Comparison of ENCODE assay signal across 19 mouse cellular contexts in genomic region chr11:51852595-51852994, GRCm38 (mm10). TPM values are rescaled to one million over a fixed set of nuclear protein-coding genes. Genes with fewer than 3 reads are reported as not detected.
A peak's percentile ranks its signal among the peaks of the same experiment; 100 is the strongest.
DNase-seq lines count a peak whose midpoint lies in the region; ATAC-seq and TF ChIP-seq lines count a peak whose summit lies in the region.
"Had no signal": no experiment of that assay in that cellular context is flagged by ENCODE, and none has a peak within 500 bp of the region (broad histone marks: within the 10 kb centered on the region; RNA-seq: fewer than 3 reads in every experiment).

No protein-coding gene starts in this region.

- no peak overlapping the region for H3K4me3 ChIP-seq in liver, adult 2 months (ENCODE audit: insufficient read depth, low read depth, low read length)
- H3K4me3 ChIP-seq in liver, embryonic 12.5 days = no peak overlapping the region
- H3K4me3 ChIP-seq in embryonic facial prominence, embryonic 13.5 days = no peak overlapping the region
- H3K4me3 ChIP-seq in limb, embryonic 15.5 days = no peak overlapping the region
- no peak overlapping the region for H3K4me3 ChIP-seq in heart, embryonic 10.5 days
- H3K4me3 ChIP-seq: embryonic facial prominence, embryonic 15.5 days; erythroblast, embryonic 14.5 days; heart, adult 2 months; heart, embryonic 12.5 days; hindbrain, embryonic 10.5 days had no signal

- no peaks in the 10 kb centered on the region for H3K27me3 ChIP-seq in liver, adult 2 months (ENCODE audit: control insufficient read depth, insufficient read depth, low read length)
- H3K27me3 ChIP-seq in liver, embryonic 12.5 days (replicated peaks) = peaks cover 32% of the 10 kb centered on the region
- H3K27me3 ChIP-seq in embryonic facial prominence, embryonic 13.5 days = no peaks in the 10 kb centered on the region
- H3K27me3 ChIP-seq in limb, embryonic 15.5 days = no peaks in the 10 kb centered on the region
- peaks cover 14% of the 10 kb centered on the region for H3K27me3 ChIP-seq in heart, embryonic 10.5 days (ENCODE audit: insufficient read depth, poor library complexity, severe bottlenecking)
- H3K27me3 ChIP-seq: embryonic facial prominence, embryonic 15.5 days had no signal

- H3K9ac ChIP-seq in liver, adult 2 months (ENCODE audit: low read depth, low read length) = no peak overlapping the region
- no peak overlapping the region for H3K9ac ChIP-seq in liver, embryonic 12.5 days
- H3K9ac ChIP-seq in embryonic facial prominence, embryonic 13.5 days = no peak overlapping the region
- H3K9ac ChIP-seq in limb, embryonic 15.5 days = no peak overlapping the region
- H3K9ac ChIP-seq: embryonic facial prominence, embryonic 15.5 days; heart, embryonic 12.5 days; hindbrain, embryonic 14.5 days had no signal

- WGBS in liver, adult 2 months = 79% methylated on average over 5 of the region's 5 CpGs
- WGBS in liver, embryonic 12.5 days (ENCODE audit: insufficient replicate concordance) = 74% methylated on average over 5 of the region's 5 CpGs
- 38% methylated on average over 5 of the region's 5 CpGs for WGBS in embryonic facial prominence, embryonic 13.5 days
- 45% methylated on average over 5 of the region's 5 CpGs for WGBS in limb, embryonic 15.5 days
- WGBS in heart, embryonic 10.5 days = 73% methylated on average over 5 of the region's 5 CpGs

- no peak for DNase-seq in liver, adult 2 months (ENCODE audit: extremely low read depth, low read depth, low spot score)
- peak; percentile 41 for DNase-seq in MN1 (ENCODE audit: low spot score)
- no peak for DNase-seq in heart, embryonic 10.5 days (ENCODE audit: low spot score)
- DNase-seq in right cerebral cortex, postnatal 4 days = no peak
- DNase-seq: adrenal gland, adult 8-10 months; adrenal gland, postnatal 36 days; cerebellum, adult 2 months; cerebellum, postnatal 10 days; gastrocnemius, postnatal 10 days had no signal

- peaks cover 28% of the 10 kb centered on the region for H3K4me1 ChIP-seq in liver, adult 2 months (ENCODE audit: control insufficient read depth, insufficient read depth, low read length)
- peaks cover 38% of the 10 kb centered on the region for H3K4me1 ChIP-seq in liver, embryonic 12.5 days
- H3K4me1 ChIP-seq in embryonic facial prominence, embryonic 13.5 days = peaks cover 40% of the 10 kb centered on the region
- peaks cover 58% of the 10 kb centered on the region for H3K4me1 ChIP-seq in limb, embryonic 15.5 days
- peaks cover 27% of the 10 kb centered on the region for H3K4me1 ChIP-seq in heart, embryonic 10.5 days

- H3K36me3 ChIP-seq in liver, adult 2 months (ENCODE audit: control insufficient read depth, insufficient read depth, low read length) = peaks cover 2% of the 10 kb centered on the region; the same call in 1 of the 2 replicates
- H3K36me3 ChIP-seq in liver, embryonic 12.5 days = no peaks in the 10 kb centered on the region
- H3K36me3 ChIP-seq in embryonic facial prominence, embryonic 13.5 days = peaks cover 4% of the 10 kb centered on the region
- H3K36me3 ChIP-seq in limb, embryonic 15.5 days = no peaks in the 10 kb centered on the region; the same call in 1 of the 2 replicates
- H3K36me3 ChIP-seq in heart, embryonic 10.5 days = no peaks in the 10 kb centered on the region
- H3K36me3 ChIP-seq: embryonic facial prominence, embryonic 15.5 days; heart, embryonic 12.5 days; hindbrain, embryonic 10.5 days had no signal

- no peak overlapping the region for H3K4me2 ChIP-seq in liver, embryonic 12.5 days
- no peak overlapping the region for H3K4me2 ChIP-seq in embryonic facial prominence, embryonic 13.5 days
- H3K4me2 ChIP-seq in limb, embryonic 15.5 days = no peak overlapping the region
- H3K4me2 ChIP-seq: embryonic facial prominence, embryonic 15.5 days; heart, embryonic 12.5 days; hindbrain, embryonic 14.5 days had no signal

- H3K27ac ChIP-seq in liver, adult 2 months (replicated peaks; ENCODE audit: insufficient read depth, low read depth, low read length) = peak overlapping the region; percentile 26; the same call in 1 of the 2 replicates
- H3K27ac ChIP-seq in liver, embryonic 12.5 days = no peak overlapping the region
- H3K27ac ChIP-seq in embryonic facial prominence, embryonic 13.5 days = peak overlapping the region; percentile 55
- H3K27ac ChIP-seq in limb, embryonic 15.5 days = peak overlapping the region; percentile 61
- no peak overlapping the region for H3K27ac ChIP-seq in heart, embryonic 10.5 days
- H3K27ac ChIP-seq: embryonic facial prominence, embryonic 15.5 days; heart, adult 2 months; hindbrain, embryonic 10.5 days; hindbrain, embryonic 14.5 days had no signal

- H3K79me2 ChIP-seq in liver, adult 2 months (ENCODE audit: control insufficient read depth, insufficient read depth, low read length) = peaks cover 17% of the 10 kb centered on the region; the same call in 1 of the 2 replicates

- no peak for TF ChIP-seq CTCF in liver, adult 2 months (IDR thresholded peaks at IDR 0.05; ENCODE audit: low read depth, low read length)

- no peak for TF ChIP-seq POLR2A in liver, adult 2 months (IDR thresholded peaks at IDR 0.05; ENCODE audit: extremely low read depth, insufficient read depth, low read length)

- no peak for ATAC-seq in liver, embryonic 12.5 days
- ATAC-seq in embryonic facial prominence, embryonic 13.5 days (ENCODE audit: insufficient number of reproducible peaks, insufficient read depth, low FRiP score, low TSS enrichment, low read depth) = no peak
- no peak for ATAC-seq in limb, embryonic 15.5 days (ENCODE audit: insufficient number of reproducible peaks, low FRiP score, low TSS enrichment, low read depth)
- ATAC-seq: forebrain, embryonic 16.5 days had no signal

- H3K9me3 ChIP-seq in liver, embryonic 12.5 days (replicated peaks) = no peaks in the 10 kb centered on the region
- H3K9me3 ChIP-seq in embryonic facial prominence, embryonic 13.5 days = no peaks in the 10 kb centered on the region
- no peaks in the 10 kb centered on the region for H3K9me3 ChIP-seq in limb, embryonic 15.5 days
- no peaks in the 10 kb centered on the region for H3K9me3 ChIP-seq in heart, embryonic 10.5 days
- H3K9me3 ChIP-seq: embryonic facial prominence, embryonic 15.5 days; heart, embryonic 12.5 days; hindbrain, embryonic 10.5 days had no signal

RNA-seq across cellular contexts. Expression of gene Jade2, which starts 4.9 kb away (rescaled TPM):
- 2.7 and 3.7 TPM in 2 replicates for total RNA-seq in liver, adult 2 months (2014; rRNA removed)
- 3.6 and 4.1 TPM in 2 replicates for polyA plus RNA-seq in liver, adult 2 months (2012; rRNA removed)
- polyA plus RNA-seq in liver, embryonic 12.5 days (2016; fragmentation: Nextera tagmentation; extraction: Ambion mirVana) = 0.92 and 0.95 TPM in 2 replicates
- 2.7 and 3.1 TPM in 2 replicates for polyA plus RNA-seq in embryonic facial prominence, embryonic 13.5 days (2015; fragmentation: Nextera tagmentation; extraction: Ambion mirVana)
- polyA plus RNA-seq in limb, embryonic 15.5 days (2015; fragmentation: Nextera tagmentation; extraction: Ambion mirVana) = 1.8 and 1.9 TPM in 2 replicates
- polyA plus RNA-seq in heart, embryonic 10.5 days (2016; fragmentation: Nextera tagmentation; extraction: Ambion mirVana) = 0.73 and 0.82 TPM in 2 replicates

Comparison
In these comparisons a context has a peak if more than half of its experiments do, and no peak if none do; other contexts are left out.
1. H3K27ac ChIP-seq: peak in liver, adult 2 months (single experiment), embryonic facial prominence, embryonic 13.5 days (single experiment) and limb, embryonic 15.5 days (single experiment); none in liver, embryonic 12.5 days (single experiment) and heart, embryonic 10.5 days (single experiment).